Mouse (Mus musculus): Measurements from ENCODE around the gene Tnrc6c. TPM values are rescaled to one million over a fixed set of nuclear protein-coding genes. Genes with fewer than 3 reads are reported as not detected.
A peak's percentile ranks its signal among the peaks of the same experiment; 100 is the strongest.

The Tnrc6c gene
- polyA plus RNA-seq, 1 experiment from 2014 or later, result 8.9 TPM

DNA sequence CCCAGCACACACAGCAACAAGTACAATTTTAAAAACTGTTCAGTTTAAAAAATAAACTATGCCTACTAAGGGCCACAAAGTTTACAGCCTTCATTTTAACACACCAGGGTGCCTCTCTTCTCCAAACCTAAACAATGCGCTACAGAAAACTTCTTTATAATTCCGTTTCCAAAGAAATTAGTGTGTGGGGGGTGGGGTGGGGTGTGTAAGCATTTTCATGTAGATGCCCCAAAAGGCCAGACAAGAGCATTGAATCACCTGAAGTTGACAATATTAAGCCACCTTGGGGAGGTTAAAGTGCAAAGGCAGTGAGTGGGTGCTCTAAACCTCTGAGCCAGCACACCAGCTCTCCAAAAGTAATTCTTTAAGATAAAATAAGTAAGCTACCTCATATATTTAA, 24.2 kb upstream of the Tnrc6c start:
- TF ChIP-seq EP300 (IDR thresholded peaks at IDR 0.05) (no peak), CTCF (IDR thresholded peaks at IDR 0.05) (no peak)
- Histone ChIP-seq H3K27me3 (replicated peaks; ENCODE audit: insufficient read depth, low read length) (0 out of 2 replicates have a peak, but pooled peaks cover 4% of the 10 kb centered on the region), H3K9me3 (ENCODE audit: low read length) (no peaks in the 10 kb centered on the region), H3K36me3 (ENCODE audit: insufficient read depth, low read length) (no peaks in the 10 kb centered on the region), H3K4me3 (ENCODE audit: low read depth, low read length) (no peak overlapping the region), H3K27ac (ENCODE audit: low read length) (no peak overlapping the region), H3K9ac (replicated peaks; ENCODE audit: low read depth) (no peak overlapping the region), H3K4me1 (ENCODE audit: insufficient read depth, low read depth, low read length) (no peaks in the 10 kb centered on the region), H3K4me2 (replicated peaks; ENCODE audit: low read depth, low read length) (no peak overlapping the region)
- ATAC-seq (no peak), DNase-seq (ENCODE audit: low spot score) (no peak)
- 85% methylated on average over 2 of the region's 2 CpGs for WGBS

DNA sequence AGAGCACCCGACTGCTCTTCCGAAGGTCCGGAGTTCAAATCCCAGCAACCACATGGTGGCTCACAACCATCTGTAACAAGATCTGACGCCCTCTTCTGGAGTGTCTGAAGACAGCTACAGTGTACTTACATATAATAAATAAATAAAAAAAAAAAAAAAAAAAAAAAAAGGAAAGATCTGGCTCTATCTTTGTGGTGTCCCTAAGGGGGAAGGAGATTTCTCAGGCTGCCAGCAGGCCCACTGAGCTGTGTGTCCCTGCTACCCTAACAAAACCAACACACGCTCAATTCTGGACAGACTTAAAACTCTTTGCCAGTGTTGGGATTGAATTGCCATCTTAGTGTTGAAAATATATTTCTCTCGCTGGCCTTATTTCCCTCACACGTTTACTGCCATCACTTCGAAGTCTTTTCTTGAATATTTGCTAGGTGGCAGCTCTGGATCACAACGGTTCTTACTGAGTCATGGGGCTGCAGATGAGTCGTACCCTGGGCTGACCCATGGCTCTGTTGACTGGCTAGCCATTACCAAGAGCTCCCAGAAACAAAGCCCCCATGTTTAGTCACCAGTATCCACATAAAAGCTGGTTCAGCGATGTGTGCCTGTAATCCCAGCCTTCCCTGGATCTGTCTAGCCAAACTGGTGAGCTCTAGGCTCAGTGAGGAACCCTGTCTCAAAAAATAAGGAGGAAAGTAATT, 23.1 kb upstream of the Tnrc6c start:
- WGBS, result 90% methylated on average over 10 of the region's 11 CpGs
- H3K36me3 ChIP-seq (ENCODE audit: insufficient read depth, low read length), result no peaks in the 10 kb centered on the region
- ATAC-seq, result no peak
- no peak overlapping the region for H3K9ac ChIP-seq (replicated peaks; ENCODE audit: low read depth)
- H3K27ac ChIP-seq (ENCODE audit: low read length), result no peak overlapping the region
- 0 out of 2 replicates have a peak, but pooled peaks cover 4% of the 10 kb centered on the region for H3K27me3 ChIP-seq (replicated peaks; ENCODE audit: insufficient read depth, low read length)
- no peak overlapping the region for H3K4me3 ChIP-seq (ENCODE audit: low read depth, low read length)
- no peak for DNase-seq (ENCODE audit: low spot score)
- H3K4me1 ChIP-seq (ENCODE audit: insufficient read depth, low read depth, low read length), result no peaks in the 10 kb centered on the region
- H3K4me2 ChIP-seq (replicated peaks; ENCODE audit: low read depth, low read length), result no peak overlapping the region
- no peaks in the 10 kb centered on the region for H3K9me3 ChIP-seq (ENCODE audit: low read length)
- TF ChIP-seq CTCF (IDR thresholded peaks at IDR 0.05) (no peak), EP300 (IDR thresholded peaks at IDR 0.05) (no peak)

DNA sequence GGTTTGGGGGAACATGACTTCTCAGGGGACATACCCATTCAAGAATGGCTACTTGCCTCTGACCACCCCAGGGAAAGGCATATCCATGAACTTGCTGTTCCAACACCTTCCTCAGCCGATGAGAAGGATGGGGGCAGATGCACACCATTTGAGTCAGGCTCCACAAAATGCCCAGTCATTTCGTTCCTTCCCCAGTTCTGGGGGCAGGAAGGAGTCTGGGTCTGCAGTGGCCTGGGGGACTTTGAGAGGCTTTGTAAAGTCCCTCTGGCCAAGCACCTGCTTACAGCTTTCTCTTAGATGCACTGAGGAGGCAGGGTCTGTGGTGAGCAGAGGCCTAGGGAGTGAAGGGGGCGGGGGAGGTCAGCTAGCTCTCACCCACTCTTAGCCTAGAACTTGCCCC, 20.8 kb upstream of the Tnrc6c start:
- H3K27me3 ChIP-seq (replicated peaks; ENCODE audit: insufficient read depth, low read length), result 0 out of 2 replicates have a peak, but pooled peaks cover 4% of the 10 kb centered on the region
- no peak overlapping the region for H3K9ac ChIP-seq (replicated peaks; ENCODE audit: low read depth)
- H3K4me3 ChIP-seq (ENCODE audit: low read depth, low read length), result no peak overlapping the region
- no peak overlapping the region for H3K27ac ChIP-seq (ENCODE audit: low read length)
- ATAC-seq (no peak), DNase-seq (ENCODE audit: low spot score) (no peak)
- TF ChIP-seq CTCF (IDR thresholded peaks at IDR 0.05), result no peak
- no peak for TF ChIP-seq EP300 (IDR thresholded peaks at IDR 0.05)
- no peaks in the 10 kb centered on the region for H3K9me3 ChIP-seq (ENCODE audit: low read length)
- no peak overlapping the region for H3K4me2 ChIP-seq (replicated peaks; ENCODE audit: low read depth, low read length)
- WGBS, result 83% methylated on average over 3 of the region's 3 CpGs
- H3K36me3 ChIP-seq (ENCODE audit: insufficient read depth, low read length), result no peaks in the 10 kb centered on the region
- H3K4me1 ChIP-seq (ENCODE audit: insufficient read depth, low read depth, low read length), result no peaks in the 10 kb centered on the region; the same call in 1 of the 2 replicates

DNA sequence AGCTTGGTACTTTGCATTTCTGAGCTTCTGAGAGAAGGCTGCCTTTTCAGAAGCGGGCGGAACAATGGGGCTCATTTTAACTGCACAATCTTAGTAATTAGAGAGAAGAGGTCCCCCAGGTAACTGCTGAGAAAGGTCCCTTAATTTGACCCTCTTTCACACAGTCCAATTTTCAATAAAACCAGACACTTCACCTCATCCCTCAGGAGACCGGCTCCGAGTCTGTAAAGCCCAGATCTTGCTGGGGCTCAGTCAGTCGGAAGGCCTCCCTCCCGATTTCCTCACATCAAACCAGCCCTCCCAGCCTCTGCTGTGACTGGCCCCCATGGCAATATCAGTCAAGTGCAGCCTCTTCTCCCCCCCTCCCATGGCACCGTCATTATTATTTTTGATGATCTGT, 15.7 kb upstream of the Tnrc6c start:
- H3K27ac ChIP-seq (ENCODE audit: low read length), result no peak overlapping the region
- no peak overlapping the region for H3K4me3 ChIP-seq (ENCODE audit: low read depth, low read length)
- no peak overlapping the region for H3K9ac ChIP-seq (replicated peaks; ENCODE audit: low read depth)
- DNase-seq (ENCODE audit: low spot score) (no peak), ATAC-seq (no peak)
- no peak overlapping the region for H3K4me2 ChIP-seq (replicated peaks; ENCODE audit: low read depth, low read length)
- H3K36me3 ChIP-seq (ENCODE audit: insufficient read depth, low read length), result no peaks in the 10 kb centered on the region
- no peaks in the 10 kb centered on the region; the same call in 1 of the 2 replicates for H3K4me1 ChIP-seq (ENCODE audit: insufficient read depth, low read depth, low read length)
- 50% methylated on average over 7 of the region's 7 CpGs for WGBS
- H3K27me3 ChIP-seq (replicated peaks; ENCODE audit: insufficient read depth, low read length), result no peaks in the 10 kb centered on the region
- no peak for TF ChIP-seq CTCF (IDR thresholded peaks at IDR 0.05)
- TF ChIP-seq EP300 (IDR thresholded peaks at IDR 0.05), result no peak
- H3K9me3 ChIP-seq (ENCODE audit: low read length), result no peaks in the 10 kb centered on the region

DNA sequence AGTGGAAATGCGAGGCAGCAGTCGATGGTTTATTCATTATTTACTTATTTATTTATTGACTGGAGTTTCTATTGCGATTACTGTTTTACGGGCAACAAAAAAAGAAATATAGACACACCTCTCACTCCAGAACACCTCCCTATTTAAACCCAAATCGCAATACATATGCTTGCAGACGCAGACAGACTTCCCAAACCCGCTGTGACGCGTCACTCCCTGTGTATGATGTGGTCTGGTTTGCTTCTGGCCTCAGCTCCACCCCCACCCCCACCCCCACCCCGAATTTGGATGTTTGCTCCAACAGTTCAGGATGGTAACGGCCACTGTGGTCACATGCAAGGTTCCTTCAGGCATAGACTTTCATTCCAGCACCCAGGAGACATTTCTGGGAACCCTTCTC, 15.3 kb upstream of the Tnrc6c start:
- no peaks in the 10 kb centered on the region; the same call in 1 of the 2 replicates for H3K4me1 ChIP-seq (ENCODE audit: insufficient read depth, low read depth, low read length)
- H3K27me3 ChIP-seq (replicated peaks; ENCODE audit: insufficient read depth, low read length), result no peaks in the 10 kb centered on the region
- TF ChIP-seq EP300 (IDR thresholded peaks at IDR 0.05), result no peak
- TF ChIP-seq CTCF (IDR thresholded peaks at IDR 0.05), result no peak
- H3K9ac ChIP-seq (replicated peaks; ENCODE audit: low read depth), result no peak overlapping the region
- WGBS, result 67% methylated on average over 11 of the region's 11 CpGs
- H3K9me3 ChIP-seq (ENCODE audit: low read length), result no peaks in the 10 kb centered on the region
- no peak overlapping the region for H3K4me3 ChIP-seq (ENCODE audit: low read depth, low read length)
- no peaks in the 10 kb centered on the region for H3K36me3 ChIP-seq (ENCODE audit: insufficient read depth, low read length)
- H3K4me2 ChIP-seq (replicated peaks; ENCODE audit: low read depth, low read length), result no peak overlapping the region
- no peak overlapping the region for H3K27ac ChIP-seq (ENCODE audit: low read length)
- ATAC-seq, result no peak
- DNase-seq (ENCODE audit: low spot score), result no peak

DNA sequence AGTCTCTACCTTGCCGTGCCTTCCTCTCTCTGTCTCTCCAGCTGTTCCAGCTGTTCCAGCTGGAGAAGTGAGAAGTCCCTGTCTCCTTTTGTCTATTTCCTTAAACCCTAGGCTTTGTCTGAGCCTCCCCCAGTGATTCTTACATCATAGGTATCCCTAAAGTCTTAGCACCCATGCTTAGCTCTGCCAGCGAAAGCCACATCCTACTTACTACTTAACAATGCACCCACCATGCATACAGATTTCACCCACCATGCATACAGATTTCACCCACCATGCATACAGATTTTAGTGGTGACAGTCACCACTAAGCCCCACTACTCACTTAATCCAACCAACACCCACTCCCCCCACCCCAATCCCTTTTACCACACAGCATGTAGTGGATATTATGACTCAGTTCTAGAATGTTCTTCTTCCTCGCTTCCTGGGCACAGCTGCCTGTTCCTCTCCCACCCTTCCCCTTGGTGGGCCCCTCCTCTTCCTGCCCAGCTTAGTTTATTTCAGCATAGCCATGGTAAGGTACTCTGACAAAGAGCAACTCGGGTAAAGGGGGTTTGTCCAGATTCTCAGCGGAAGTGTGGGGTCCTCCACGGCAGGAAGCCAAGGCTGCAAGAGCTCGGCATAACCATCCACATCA, 14.6 kb upstream of the Tnrc6c start:
- peak; percentile 41 for ATAC-seq
- Histone ChIP-seq H3K4me2 (replicated peaks; ENCODE audit: low read depth, low read length) (no peak overlapping the region), H3K27ac (ENCODE audit: low read length) (no peak overlapping the region), H3K4me1 (ENCODE audit: insufficient read depth, low read depth, low read length) (no peaks in the 10 kb centered on the region; the same call in 1 of the 2 replicates), H3K27me3 (replicated peaks; ENCODE audit: insufficient read depth, low read length) (no peaks in the 10 kb centered on the region), H3K4me3 (ENCODE audit: low read depth, low read length) (no peak overlapping the region), H3K9ac (replicated peaks; ENCODE audit: low read depth) (no peak overlapping the region), H3K36me3 (ENCODE audit: insufficient read depth, low read length) (no peaks in the 10 kb centered on the region), H3K9me3 (ENCODE audit: low read length) (no peaks in the 10 kb centered on the region)
- WGBS, result 55% methylated on average over 7 of the region's 7 CpGs
- DNase-seq (ENCODE audit: low spot score), result peak; percentile 43
- TF ChIP-seq CTCF (IDR thresholded peaks at IDR 0.05), result no peak
- peak; percentile 55; the same call in 1 of the 2 replicates for TF ChIP-seq EP300 (IDR thresholded peaks at IDR 0.05)

Measured in lung, postnatal 0 days (tissue).